Mouse (Mus musculus) lung, postnatal 0 days (tissue): ENCODE measurements around the gene Sec61b.

ENCODE experiments used
- CTCF ChIP-seq: IDR thresholded peaks from 2 replicates; pipeline ENCODE4 v1.5.1; 2016; ENCODE audit warnings: antibody characterized with exemption, mild to moderate bottlenecking
- EP300 ChIP-seq: IDR thresholded peaks from 2 replicates; pipeline ENCODE4 v1.6.1; 2016; ENCODE audit warnings: antibody characterized with exemption, mild to moderate bottlenecking, control low read depth

DNA sequence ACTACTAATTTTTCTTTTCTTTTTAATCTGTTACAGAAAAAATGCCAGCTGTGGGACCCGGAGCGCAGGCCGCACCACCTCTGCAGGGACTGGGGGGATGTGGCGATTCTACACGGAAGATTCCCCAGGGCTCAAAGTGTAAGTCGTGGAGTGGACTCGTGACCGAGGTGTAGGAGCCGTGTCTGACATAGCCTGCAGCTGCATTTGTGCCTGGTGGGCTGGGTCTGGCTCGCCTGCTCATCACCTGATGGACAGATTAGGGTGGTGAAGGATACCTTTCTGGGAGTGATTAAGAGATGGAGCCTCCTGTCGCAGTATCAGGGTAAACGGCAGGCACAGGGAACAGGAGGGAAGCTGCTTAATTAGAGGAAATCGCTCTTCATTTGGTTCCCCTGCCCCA is 5.6 kb downstream of the Sec61b start:
- TF ChIP-seq CTCF (no peak), EP300 (no peak)
